Mouse (Mus musculus) brain, adult 2 months (tissue): ENCODE data around the gene Nsun7.
"Not testable (repeated sequence)": the region's sequence is repeated elsewhere in the genome, so short reads cannot be mapped to it uniquely, and the experiment has no call there.

Experiments used
- DNase-seq: peaks from one replicate; pipeline ENCODE4 v3.0.0; 2011; ENCODE audit warnings: low read depth, low spot score

Gene Nsun7

DNA sequence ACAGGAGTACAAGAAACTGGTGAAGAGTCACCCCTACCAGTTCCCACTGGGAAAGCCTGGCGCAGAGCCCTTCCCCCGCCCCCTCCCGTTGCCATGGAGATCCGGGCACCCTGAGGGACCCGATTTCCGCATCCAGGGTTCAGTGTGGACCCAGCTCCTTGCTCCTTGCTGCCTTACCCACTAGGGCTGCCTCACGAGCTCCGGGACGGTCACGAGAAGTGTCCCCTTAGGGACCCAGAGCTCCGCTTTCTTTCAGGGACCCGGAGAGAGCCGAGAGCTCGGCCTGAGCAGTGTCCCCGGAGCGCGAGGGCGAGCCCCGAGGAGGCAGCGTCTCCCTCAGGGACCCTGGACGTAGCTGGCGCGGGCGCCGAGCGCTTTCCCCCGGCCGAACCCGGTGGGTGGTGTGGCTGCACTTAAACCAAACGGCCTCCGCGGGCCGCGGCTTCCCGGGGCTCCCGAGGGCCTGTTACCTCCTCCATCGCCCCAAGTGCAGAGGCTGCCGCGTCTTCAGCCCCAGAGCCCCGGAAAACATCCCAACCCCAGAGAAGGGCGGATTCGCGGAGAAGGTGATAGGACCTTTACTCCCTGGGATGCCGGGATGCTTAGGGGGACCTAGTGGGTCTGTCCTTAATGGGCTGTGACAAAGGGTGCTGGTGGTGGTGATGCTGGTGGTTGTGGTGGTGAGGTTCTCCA is at the start of gene Nsun7:
TSS of gene Nsun7 (plus strand) at position 142 of the 693 bp plus-strand sequence.
- DNase-seq, result peak; percentile 79

DNA sequence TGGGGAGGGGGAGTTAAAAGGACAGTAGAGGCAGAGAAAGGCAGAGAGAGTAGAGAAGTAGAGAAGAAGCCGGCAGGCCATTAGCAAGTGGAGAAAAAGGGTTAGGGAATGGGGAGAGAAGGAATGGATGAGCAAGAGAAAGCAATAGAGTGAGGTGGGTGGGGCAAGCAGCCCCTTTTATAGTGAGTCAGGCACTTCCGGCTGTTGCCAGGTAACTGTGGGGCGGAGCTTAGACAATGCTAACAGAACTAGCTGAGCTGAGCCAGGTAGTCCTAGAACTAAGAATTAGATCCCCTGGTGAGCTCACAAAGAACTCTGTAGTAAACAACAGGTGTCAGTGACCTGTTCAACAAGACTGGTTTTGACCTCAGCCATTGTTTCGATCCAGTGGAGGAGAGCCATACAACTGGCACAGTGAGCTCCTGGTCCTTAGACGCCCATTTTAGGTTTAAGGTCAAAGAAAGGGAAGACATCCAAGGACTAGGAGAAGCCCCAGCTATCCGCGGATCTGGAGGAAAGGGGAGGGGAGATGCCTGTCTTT is 45.2 kb upstream of the Nsun7 start:
- DNase-seq, result no peak

DNA sequence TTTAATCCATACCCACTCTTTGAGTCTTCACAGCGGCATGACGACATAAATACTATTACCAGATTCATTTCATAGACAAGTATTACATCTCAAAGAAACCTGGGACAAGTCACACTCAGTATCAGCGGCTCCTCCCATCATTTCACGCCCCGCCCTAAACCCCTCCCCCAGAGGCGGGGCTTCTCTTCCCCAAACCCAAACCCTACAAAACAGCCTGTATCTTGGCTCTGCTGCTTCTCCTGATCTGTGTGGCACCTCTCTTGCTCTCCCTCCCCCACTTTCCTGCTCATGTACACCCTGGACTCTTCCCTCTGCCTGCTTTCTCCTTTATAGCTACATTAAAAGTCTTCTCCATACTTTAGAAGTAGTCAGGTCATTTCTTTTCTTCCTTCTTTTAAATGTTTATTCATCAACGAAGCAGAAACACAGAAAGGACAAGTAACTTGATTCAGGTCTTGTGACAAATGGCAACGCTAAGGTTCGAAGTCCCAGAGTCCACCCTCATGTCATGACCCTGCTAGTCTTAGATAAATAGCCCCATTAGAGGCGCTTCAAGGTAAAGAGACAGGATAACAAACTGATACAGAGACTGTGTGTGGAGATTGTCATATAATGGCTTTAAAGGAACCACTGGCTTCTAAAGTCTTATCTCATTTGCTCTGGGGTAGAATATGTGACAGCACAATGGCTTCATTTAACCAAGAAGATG is 44.0 kb upstream of the Nsun7 start:
- no peak for DNase-seq

DNA sequence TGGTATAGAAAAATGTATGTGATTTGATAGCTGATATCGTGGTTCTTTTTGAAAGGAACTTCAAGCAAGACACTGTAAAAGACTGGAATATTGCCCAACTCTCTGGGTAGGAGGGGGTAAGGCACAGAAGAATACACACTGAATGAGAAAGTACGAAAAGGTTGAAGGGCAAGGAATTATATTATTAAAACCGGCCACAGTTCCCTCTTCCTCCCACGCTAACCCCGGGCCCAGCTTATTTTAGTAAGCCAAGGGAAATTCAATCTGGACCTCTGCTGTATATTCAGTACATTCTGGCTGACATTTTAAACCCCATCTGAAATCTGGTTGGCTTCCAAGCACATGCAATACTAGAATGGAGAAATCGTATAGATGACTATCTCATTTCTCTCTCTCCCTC is 40.0 kb upstream of the Nsun7 start:
- no peak for DNase-seq

DNA sequence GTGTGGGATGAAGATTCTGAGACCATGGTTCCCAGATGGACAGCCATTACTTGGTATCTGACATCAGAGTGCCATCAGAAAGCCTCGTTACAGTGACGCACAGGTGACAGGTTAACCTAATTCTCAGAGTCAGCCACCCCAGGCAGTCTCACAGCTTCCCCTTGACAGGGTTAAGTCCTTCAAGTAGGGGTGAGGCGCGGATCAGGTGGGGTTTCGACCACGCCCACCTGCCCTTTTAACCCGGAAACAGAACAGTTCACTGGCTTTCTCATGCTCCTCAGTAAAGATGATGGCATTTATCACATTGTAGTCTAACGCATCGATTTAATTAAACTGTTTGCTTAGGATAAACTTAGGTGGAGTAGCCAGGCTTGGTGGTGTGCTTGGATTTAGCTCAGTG is 39.1 kb upstream of the Nsun7 start:
- no peak for DNase-seq

DNA sequence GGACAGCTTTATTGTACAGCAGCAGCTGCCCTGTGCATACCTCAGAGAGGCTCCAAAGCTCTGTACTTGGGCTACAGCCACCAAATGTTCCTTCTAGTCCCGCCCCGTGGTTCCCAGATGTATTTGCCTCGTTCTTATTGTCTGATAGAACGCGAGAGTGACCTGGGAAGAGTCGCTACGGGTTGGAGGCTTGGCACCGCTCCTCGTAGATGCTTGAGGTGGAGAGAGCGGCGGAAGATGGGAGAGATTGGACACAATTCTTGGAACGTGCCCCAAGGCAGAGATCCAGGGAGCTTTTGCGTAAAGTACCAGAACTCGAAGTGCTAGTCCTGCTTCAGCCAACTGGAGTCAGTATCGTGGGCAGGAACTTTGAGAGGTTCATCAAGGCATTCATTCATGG is 36.8 kb upstream of the Nsun7 start:
- no peak for DNase-seq

DNA sequence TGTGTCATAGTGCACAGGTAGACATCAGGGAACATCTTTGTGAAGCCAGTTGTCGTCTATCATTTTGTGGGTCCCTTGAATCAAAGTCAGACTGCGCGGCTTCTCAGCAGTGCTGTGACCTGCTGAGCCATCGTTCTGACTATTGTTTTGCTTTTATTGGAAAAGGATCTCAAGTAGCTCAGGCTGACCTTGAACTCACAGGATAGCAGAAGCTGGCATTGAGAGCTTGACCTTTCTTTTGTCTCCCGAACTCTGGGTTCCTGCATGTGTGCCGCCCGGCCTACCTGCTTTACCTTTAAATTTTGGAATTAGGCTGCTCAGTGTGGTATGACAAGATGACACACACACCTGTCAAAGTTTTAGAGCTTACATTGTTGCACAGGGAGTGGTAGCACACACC is 33.2 kb upstream of the Nsun7 start:
- no peak for DNase-seq

DNA sequence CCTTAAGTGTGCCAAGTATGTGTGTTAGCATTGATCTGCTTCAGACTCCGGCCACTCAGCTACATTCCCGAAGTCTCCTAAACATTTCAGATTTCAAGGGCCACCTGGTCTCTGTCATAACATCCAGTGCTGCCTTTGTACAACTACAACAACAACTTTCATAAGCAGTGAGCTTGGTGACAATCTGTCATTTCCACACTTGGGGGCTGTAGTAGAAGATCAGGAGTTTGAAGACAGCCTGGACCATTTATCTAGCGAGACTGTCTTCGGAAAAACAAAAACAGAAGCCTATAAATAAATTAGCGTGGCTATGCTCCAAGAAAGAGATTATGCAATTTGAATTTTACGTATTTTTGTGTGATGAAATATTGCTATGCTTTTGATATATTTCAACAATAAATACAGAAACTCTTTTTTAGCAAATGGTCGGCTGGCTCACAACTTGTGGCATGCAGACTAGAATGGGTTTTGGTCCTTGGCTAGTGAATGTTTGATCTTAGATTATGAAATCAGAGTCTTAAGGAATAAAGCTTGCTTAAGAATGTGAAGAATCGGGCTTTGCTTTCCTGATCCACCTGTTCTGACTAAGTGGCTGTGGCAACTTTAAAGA is 27.9 kb upstream of the Nsun7 start:
- peak; percentile 8 for DNase-seq

DNA sequence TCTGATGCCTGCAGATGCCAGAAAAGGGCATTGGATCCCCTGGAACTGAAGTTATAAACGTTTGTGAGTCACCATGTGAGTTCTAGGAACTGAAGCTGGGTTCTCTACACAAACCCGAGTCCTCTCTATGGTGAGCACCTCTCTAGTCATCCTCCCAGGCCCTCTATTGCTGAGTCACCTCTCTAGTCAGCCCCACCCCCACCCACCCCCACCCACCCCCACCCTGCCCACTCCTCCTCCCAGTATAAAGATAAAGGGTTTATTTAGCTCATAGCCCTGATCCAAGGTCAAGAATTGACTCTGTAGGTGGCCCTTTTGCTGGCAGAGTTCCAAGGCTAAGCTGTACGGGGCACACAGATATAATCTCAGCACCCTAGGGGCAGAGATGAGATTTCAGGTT is 27.2 kb upstream of the Nsun7 start:
- no peak for DNase-seq

DNA sequence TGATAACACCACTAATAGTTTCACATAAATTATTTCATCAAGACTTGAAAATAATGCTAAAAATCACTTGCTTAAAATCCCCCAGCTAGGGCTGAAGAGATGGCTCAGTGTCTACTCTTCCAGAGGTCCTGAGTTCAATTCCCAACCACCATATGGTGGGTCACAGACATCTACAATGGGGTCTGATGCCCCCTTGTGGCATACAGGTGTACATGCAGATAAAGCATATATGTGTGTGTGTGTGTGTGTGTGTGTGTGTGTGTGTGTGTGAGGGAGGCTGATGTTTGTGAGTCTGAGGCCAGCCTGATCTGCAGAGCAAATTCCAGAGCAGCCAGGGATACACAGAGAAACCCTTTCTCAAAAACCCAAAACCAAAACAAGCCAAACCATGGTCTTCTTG is 17.8 kb upstream of the Nsun7 start:
- peak; percentile 11 for DNase-seq

DNA sequence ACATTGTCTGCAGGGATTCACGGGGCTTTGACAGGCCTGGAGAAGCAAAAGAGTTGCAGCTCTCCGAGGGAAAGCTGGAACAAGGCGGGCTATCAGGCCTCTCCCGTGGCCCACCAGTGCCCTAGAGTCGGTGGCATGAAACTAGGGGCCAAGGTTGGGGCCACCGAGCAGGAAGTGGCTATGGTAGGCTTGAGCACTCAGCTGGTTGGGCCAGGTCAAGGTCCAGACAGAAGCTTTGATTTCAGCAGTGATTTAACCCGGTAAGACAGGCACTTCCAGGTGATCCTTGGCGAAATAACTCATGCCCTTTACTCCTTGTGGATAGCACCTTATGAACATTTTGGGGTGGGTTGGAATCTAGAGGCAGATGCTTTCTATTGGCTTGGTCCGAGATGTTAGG is 16.2 kb upstream of the Nsun7 start:
- DNase-seq, result no peak

DNA sequence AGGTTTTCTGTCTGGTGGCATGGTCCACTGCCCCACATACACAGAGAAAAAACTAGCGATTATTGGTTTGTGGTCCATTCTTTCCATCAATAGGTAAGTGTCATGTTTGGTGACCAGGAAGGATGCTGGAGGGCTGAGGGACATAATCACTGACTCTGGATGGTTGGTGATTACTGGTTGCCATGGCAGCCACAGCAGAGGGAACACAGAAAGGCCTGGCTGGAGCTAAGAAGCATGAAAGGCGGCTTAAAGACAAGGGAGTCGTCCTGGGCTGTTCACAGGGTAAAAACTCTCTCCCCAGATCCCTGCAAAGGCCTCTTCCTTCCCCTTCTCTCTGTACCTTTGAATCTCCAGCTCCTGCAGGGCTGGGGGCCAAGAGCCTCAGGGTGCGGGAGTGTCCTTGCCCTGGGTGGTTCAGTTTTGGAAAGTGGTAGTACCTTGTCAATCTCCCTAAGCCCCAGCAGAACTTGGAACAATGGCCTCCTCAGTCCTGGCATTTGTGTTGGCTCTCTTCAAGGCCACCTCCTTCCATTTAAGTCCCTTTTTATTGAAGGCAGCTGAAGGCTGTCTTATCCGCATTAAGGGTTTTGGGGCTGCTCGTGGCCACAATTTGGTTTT is 15.5 kb upstream of the Nsun7 start:
- DNase-seq, result peak; percentile 28

DNA sequence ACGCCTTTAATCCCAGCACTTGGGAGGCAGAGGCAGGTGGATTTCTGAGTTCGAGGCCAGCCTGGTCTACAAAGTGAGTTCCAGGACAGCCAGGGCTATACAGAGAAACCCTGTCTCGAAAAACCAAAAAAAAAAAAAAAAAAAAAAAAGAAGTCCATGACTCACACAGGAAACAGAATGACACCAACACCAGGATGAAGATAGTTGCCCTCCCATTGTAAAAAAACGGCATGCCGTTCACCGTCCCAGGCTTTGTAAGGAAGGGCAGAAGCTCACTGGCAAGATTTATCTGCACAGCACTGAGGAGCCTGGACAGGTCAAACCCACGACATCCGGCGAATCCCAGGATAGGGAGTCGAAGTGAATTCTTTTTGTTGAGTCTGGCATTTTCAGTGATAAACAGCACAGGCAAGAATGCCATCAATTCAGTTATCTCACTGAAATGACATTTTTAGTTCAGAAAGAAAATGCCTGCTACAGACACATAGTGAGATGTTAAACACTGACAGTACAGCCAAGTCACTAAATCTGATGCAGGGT is 13.7 kb upstream of the Nsun7 start:
- no peak for DNase-seq

DNA sequence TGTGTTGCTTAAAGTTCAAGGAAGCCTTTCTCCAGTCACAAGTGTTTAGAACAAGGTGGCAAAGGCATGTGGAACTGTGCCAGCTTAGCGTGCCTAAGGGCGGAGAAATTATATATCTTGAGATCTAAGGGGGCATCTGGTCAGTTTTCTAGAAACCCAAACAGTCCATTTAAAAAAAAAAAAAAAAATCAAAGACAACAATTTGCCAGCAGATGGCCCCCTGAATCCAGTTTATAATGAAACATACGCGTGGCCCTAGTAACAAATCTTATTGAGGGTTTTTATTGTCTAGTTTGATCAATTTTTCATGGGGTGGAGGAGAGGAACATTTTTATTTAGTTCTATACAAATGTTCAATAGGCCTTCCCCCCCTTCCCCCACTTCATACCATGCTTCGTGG is 6.5 kb upstream of the Nsun7 start:
- DNase-seq, result peak; percentile 15

DNA sequence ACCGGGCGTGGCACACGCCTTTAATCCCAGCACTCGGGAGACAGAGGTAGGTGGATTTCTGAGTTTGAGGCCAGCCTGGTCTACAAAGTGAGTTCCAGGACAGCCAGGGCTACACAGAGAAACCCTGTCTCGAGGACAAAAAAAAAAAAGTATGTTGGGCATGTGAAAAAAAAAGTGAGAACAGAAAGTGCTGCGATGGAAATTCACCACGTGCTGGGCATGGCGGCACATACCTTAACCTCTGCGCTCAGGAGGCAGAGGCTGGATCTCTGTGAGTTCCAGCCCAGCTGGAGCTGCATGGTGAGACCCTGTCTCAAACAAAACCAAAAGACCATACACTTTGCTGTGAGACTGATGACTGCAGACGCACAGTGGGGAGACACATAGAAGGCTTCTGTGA is 4.7 kb upstream of the Nsun7 start:
- no peak for DNase-seq

DNA sequence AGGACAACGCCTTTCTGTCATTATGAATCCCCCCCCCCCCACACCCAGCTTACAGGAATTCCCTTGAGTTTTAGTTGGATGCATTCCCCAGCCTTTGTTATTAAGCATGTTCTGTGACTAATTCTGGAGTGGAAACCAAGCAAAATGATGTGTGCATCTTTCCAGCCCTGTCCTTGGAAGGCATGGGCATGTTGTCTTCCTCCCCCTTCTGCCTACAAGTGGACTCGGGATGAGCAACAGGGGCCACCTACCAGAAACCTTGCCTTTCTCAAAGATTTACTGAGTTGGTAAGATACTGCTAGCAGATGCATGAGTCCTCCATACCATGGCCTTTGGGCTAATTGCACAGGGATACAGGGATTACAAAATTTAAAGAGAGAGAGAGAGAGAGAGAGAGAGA is 697 bp upstream of the Nsun7 start:
- DNase-seq, result no peak

DNA sequence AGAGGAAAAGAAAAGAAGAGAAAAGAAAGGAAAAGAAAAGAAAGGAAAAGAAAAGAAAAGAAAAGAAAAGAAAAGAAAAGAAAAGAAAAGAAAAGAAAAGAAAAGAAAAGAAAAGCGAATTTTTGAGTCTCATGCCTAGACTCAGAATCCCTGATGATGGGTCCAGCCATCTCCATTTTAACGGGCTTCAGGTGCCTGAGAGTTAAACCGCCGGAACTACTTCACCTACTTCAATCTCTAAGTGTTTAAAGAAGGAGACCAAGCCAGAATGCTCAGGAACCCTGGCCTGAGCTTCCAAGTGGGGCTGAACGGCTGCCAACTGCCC is 304 bp upstream of the Nsun7 start:
- not testable (repeated sequence) for DNase-seq

DNA sequence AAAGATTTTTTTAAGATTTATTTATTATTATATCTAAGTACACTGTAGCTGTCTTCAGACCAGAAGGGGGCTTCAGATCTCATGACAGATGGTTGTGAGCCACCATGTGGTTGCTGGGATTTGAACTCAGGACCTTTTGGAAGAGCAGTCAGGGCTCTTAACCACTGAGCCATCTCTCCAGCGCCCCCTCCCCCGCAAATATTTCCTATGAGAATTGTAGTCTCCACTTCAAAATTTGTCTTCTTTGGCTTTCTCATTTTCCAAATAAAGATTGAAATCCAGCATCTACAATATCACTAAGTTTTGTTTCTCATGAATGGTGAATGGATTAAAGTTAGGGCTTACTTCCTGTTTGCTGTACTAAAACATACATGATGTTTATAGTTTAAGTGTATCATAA is 2.8 kb downstream of the Nsun7 start:
- DNase-seq, result no peak

DNA sequence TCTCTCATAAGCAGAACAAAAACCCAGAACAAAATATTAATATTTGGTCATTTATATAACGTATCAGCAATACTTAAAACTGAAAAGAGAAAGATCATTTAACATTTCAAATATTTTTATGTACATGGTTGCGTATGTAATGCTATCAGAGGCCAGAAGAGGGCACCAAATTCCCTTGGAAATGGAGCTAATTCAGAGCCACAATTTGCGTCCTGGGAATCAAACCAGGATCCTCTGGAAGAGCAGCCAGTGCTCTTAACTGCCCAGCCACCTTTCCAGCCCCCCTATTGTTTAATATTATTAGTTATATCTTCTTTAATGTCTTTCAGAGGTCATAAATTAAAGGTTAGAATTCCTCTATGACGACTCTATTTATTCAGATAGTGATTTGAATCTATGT is 3.7 kb downstream of the Nsun7 start:
- peak; percentile 69 for DNase-seq

DNA sequence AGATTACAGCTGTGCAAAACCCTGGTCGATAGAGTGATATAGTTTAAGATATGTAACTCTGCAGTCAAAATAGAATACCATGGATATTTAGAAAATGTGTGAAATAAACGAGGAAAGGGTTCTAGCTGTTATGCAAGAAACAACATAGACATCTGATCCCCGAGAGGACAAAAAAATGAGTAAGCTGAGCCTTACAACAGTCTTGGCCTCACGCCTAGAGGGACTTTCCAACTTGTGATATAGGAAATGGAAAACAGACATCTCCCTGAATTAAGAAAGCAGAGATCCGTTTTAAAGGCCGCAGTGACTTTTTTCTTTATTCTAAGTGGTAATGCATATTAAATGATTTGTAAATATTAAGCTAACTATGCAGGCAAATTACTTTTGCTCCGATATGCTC is 9.9 kb downstream of the Nsun7 start:
- DNase-seq, result peak; percentile 34

DNA sequence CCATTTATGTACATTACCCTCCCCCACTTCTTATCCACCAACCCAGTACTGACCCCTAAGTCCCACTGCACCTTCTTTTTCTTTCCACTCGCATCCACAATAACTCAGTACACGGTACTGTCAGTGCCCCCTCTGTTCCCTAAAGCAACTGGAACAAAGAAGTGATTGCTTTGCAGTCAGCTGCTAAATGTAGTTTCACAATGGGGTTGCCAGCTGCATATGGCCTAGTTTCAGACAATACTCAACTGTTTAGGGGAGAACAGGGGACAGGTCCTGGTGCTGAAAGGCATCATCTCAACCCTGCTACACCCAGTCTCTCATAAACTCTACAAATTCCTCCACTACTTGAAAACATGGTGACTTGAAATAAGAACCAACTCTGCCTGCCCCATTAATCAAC is 11.4 kb downstream of the Nsun7 start:
- DNase-seq, result peak; percentile 80

DNA sequence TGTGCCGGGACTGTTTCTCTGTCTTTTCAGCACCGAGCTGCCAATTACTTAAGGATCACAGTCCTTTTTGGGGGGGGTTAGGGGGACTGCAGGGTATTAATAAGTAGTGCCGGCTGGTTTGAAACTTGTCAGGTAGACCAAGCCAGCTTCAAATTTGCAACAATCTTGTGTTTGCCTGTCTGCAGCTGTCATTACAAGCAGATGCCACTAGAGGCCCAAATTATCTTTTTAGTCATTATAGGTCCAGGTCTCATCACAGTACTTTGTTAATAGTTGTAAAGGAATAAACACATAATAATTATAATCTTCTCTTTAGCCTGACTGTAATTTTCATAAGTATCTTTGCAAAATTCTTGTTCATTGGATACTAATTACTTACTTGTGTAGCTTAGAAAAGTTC is 14.7 kb downstream of the Nsun7 start:
- DNase-seq, result no peak
